Mouse (Mus musculus) liver, embryonic 15.5 days (tissue): ENCODE results near the gene Mansc1. TPM values are rescaled to one million over a fixed set of nuclear protein-coding genes. Genes with fewer than 3 reads are reported as not detected.

ENCODE experiments used
- ATAC-seq: fragments of 200-750 bp; cut with Nextera tagmentation; 2 replicates; pipeline ENCODE4 v1.8.0; 2017; ENCODE audit warnings: moderate number of reproducible peaks, mild to moderate bottlenecking, moderate library complexity; ENCODE audit not compliant: insufficient read depth
- H3K27ac ChIP-seq: fragments of 300-500 bp; sonication (generic); replicated peaks from 2 replicates; pipeline ENCODE4 v1.5.1; 2015; ENCODE audit warnings: mild to moderate bottlenecking, inconsistent platforms
- H3K27me3 ChIP-seq: fragments of 300-500 bp; sonication (generic); 2 replicates; pipeline ENCODE4 v1.6.1; 2015; ENCODE audit warnings: mild to moderate bottlenecking, inconsistent platforms
- H3K36me3 ChIP-seq: fragments of 300-500 bp; sonication (generic); replicated peaks from 2 replicates; pipeline ENCODE4 v1.6.1; 2015; ENCODE audit warnings: moderate library complexity, mild to moderate bottlenecking, inconsistent platforms
- H3K4me1 ChIP-seq: fragments of 300-500 bp; sonication (generic); replicated peaks from 2 replicates; pipeline ENCODE4 v1.6.1; 2015; ENCODE audit warnings: inconsistent platforms
- H3K4me2 ChIP-seq: fragments of 300-500 bp; sonication (generic); 2 replicates; pipeline ENCODE4 v1.6.1; 2015; ENCODE audit warnings: moderate library complexity, mild to moderate bottlenecking, inconsistent platforms
- H3K4me3 ChIP-seq: fragments of 300-500 bp; sonication (generic); replicated peaks from 2 replicates; pipeline ENCODE4 v1.5.1; 2015; ENCODE audit warnings: mild to moderate bottlenecking, inconsistent platforms
- H3K9ac ChIP-seq: fragments of 300-500 bp; sonication (generic); 2 replicates; pipeline ENCODE4 v1.6.1; 2015; ENCODE audit warnings: moderate library complexity, mild to moderate bottlenecking, inconsistent platforms
- H3K9me3 ChIP-seq: fragments of 300-500 bp; sonication (generic); replicated peaks from 2 replicates; pipeline ENCODE4 v1.6.1; 2016; ENCODE audit warnings: inconsistent platforms
- WGBS: fragments of 180-500 bp; shearing (Covaris S2); methylation state at CpG from one replicate; pipeline ENCODE4 v1.1.7; 2015; ENCODE audit warnings: mixed read lengths; ENCODE audit not compliant: insufficient replicate concordance; 5-methylcytosine and 5-hydroxymethylcytosine counted together
- polyA plus RNA-seq: library from polyadenylated mRNA; unstranded; fragments of >200 nt; fragmentation: Nextera tagmentation; extraction: Ambion mirVana; gene quantifications from 2 replicates; pipeline ENCODE4 v1.2.1, GENCODE M21; 2015

Gene Mansc1
- polyA plus RNA-seq, 1 experiment from 2014 or later, result 0.90 TPM

- no peak for ATAC-seq
- Histone ChIP-seq H3K9ac (no peak overlapping the region), H3K27me3 (peaks cover 25% of the 10 kb centered on the region), H3K4me3 (no peak overlapping the region), H3K4me1 (peaks cover 16% of the 10 kb centered on the region), H3K27ac (no peak overlapping the region), H3K9me3 (no peaks in the 10 kb centered on the region), H3K36me3 (no peaks in the 10 kb centered on the region), H3K4me2 (no peak overlapping the region)
- WGBS, result 59% methylated on average over 4 of the region's 4 CpGs
These were observed 4.2 kb upstream of the Mansc1 start for GRCm38 (mm10) chr6:134636476-134636875.

GRCm38 (mm10) chr6:134633553-134633952, 1.3 kb upstream of the Mansc1 start:
- Histone ChIP-seq H3K27me3 (peaks cover 36% of the 10 kb centered on the region), H3K4me1 (peaks cover 8% of the 10 kb centered on the region; the same call in 1 of the 2 replicates), H3K9ac (no peak overlapping the region), H3K4me3 (no peak overlapping the region), H3K27ac (no peak overlapping the region), H3K36me3 (no peaks in the 10 kb centered on the region), H3K9me3 (no peaks in the 10 kb centered on the region), H3K4me2 (no peak overlapping the region)
- ATAC-seq, result no peak
- 64% methylated on average over 8 of the region's 8 CpGs for WGBS

GRCm38 (mm10) chr6:134632756-134633155, 468 bp upstream of the Mansc1 start:
- 57% methylated on average over 5 of the region's 5 CpGs for WGBS
- no peak overlapping the region for H3K27ac ChIP-seq
- peak overlapping the region; percentile 52 for H3K4me3 ChIP-seq
- ATAC-seq, result no peak
- no peaks in the 10 kb centered on the region for H3K9me3 ChIP-seq
- H3K4me1 ChIP-seq, result peaks cover 8% of the 10 kb centered on the region; the same call in 1 of the 2 replicates
- H3K9ac ChIP-seq, result no peak overlapping the region
- H3K27me3 ChIP-seq, result peaks cover 36% of the 10 kb centered on the region
- H3K4me2 ChIP-seq, result peak overlapping the region; percentile 73
- no peaks in the 10 kb centered on the region for H3K36me3 ChIP-seq

- H3K27ac ChIP-seq, result no peak overlapping the region
- H3K4me3 ChIP-seq, result no peak overlapping the region
- H3K4me1 ChIP-seq, result peaks cover 8% of the 10 kb centered on the region; the same call in 1 of the 2 replicates
- H3K9me3 ChIP-seq, result no peaks in the 10 kb centered on the region
- H3K27me3 ChIP-seq, result peaks cover 36% of the 10 kb centered on the region
- no peaks in the 10 kb centered on the region for H3K36me3 ChIP-seq
- 49% methylated on average over 9 of the region's 9 CpGs for WGBS
- no peak overlapping the region for H3K9ac ChIP-seq
- ATAC-seq, result no peak
- H3K4me2 ChIP-seq, result no peak overlapping the region
These were observed 1.8 kb downstream of the Mansc1 start for GRCm38 (mm10) chr6:134630447-134630846.

GRCm38 (mm10) chr6:134626564-134626963, 5.7 kb downstream of the Mansc1 start:
- 76% methylated on average over 1 of the region's 1 CpGs for WGBS
- Histone ChIP-seq H3K4me3 (no peak overlapping the region), H3K4me2 (no peak overlapping the region), H3K9me3 (no peaks in the 10 kb centered on the region), H3K27me3 (peaks cover 12% of the 10 kb centered on the region), H3K9ac (no peak overlapping the region), H3K27ac (no peak overlapping the region), H3K4me1 (no peaks in the 10 kb centered on the region), H3K36me3 (no peaks in the 10 kb centered on the region)
- ATAC-seq, result no peak

GRCm38 (mm10) chr6:134625431-134625830, 6.9 kb downstream of the Mansc1 start:
- Histone ChIP-seq H3K27me3 (peaks cover 2% of the 10 kb centered on the region; the same call in 1 of the 2 replicates), H3K9ac (no peak overlapping the region), H3K4me1 (no peaks in the 10 kb centered on the region), H3K4me3 (no peak overlapping the region), H3K4me2 (no peak overlapping the region), H3K27ac (no peak overlapping the region), H3K9me3 (no peaks in the 10 kb centered on the region), H3K36me3 (no peaks in the 10 kb centered on the region)
- 74% methylated on average over 12 of the region's 12 CpGs for WGBS
- no peak for ATAC-seq

- no peaks in the 10 kb centered on the region for H3K4me1 ChIP-seq
- no peak for ATAC-seq
- H3K27me3 ChIP-seq, result no peaks in the 10 kb centered on the region
- 55% methylated on average over 14 of the region's 14 CpGs for WGBS
- no peak overlapping the region for H3K27ac ChIP-seq
- H3K9me3 ChIP-seq, result no peaks in the 10 kb centered on the region
- no peak overlapping the region for H3K4me3 ChIP-seq
- no peak overlapping the region for H3K4me2 ChIP-seq
- no peaks in the 10 kb centered on the region for H3K36me3 ChIP-seq
- H3K9ac ChIP-seq, result no peak overlapping the region
These were observed 10.7 kb downstream of the Mansc1 start for GRCm38 (mm10) chr6:134621552-134621949.

GRCm38 (mm10) chr6:134620846-134621551, 11.3 kb downstream of the Mansc1 start:
- 61% methylated on average over 6 of the region's 6 CpGs for WGBS
- no peak overlapping the region for H3K27ac ChIP-seq

GRCm38 (mm10) chr6:134620129-134620528, 12.2 kb downstream of the Mansc1 start:
- no peak for ATAC-seq
- WGBS, result 46% methylated on average over 3 of the region's 3 CpGs

More at GRCm38 (mm10) chr6:134620846-134621551, 11.3 kb downstream of the Mansc1 start:
- Histone ChIP-seq H3K4me1 (no peaks in the 10 kb centered on the region), H3K4me3 (no peak overlapping the region), H3K9ac (no peak overlapping the region), H3K9me3 (no peaks in the 10 kb centered on the region), H3K27me3 (no peaks in the 10 kb centered on the region), H3K4me2 (no peak overlapping the region), H3K36me3 (no peaks in the 10 kb centered on the region)
- no peak for ATAC-seq

GRCm38 (mm10) chr6:134617589-134617988, 14.7 kb downstream of the Mansc1 start:
- H3K9ac ChIP-seq, result no peak overlapping the region
- no peaks in the 10 kb centered on the region for H3K36me3 ChIP-seq
- no peaks in the 10 kb centered on the region for H3K27me3 ChIP-seq
- H3K4me3 ChIP-seq, result no peak overlapping the region
- ATAC-seq, result no peak
- peaks cover 11% of the 10 kb centered on the region for H3K4me1 ChIP-seq
- H3K4me2 ChIP-seq, result no peak overlapping the region
- WGBS, result 40% methylated on average over 3 of the region's 3 CpGs
- no peak overlapping the region for H3K27ac ChIP-seq
- no peaks in the 10 kb centered on the region for H3K9me3 ChIP-seq

More at GRCm38 (mm10) chr6:134620129-134620528, 12.2 kb downstream of the Mansc1 start:
- Histone ChIP-seq H3K27ac (no peak overlapping the region), H3K4me3 (no peak overlapping the region), H3K4me2 (no peak overlapping the region), H3K9me3 (no peaks in the 10 kb centered on the region), H3K9ac (no peak overlapping the region), H3K4me1 (peaks cover 1% of the 10 kb centered on the region), H3K27me3 (no peaks in the 10 kb centered on the region), H3K36me3 (no peaks in the 10 kb centered on the region)

GRCm38 (mm10) chr6:134614723-134615648, 17.3 kb downstream of the Mansc1 start:
- Histone ChIP-seq H3K9ac (no peak overlapping the region), H3K4me1 (peaks cover 11% of the 10 kb centered on the region), H3K9me3 (no peaks in the 10 kb centered on the region), H3K27ac (0 out of 2 replicates have a peak overlapping the region, but pooled peaks have one; percentile 41), H3K36me3 (no peaks in the 10 kb centered on the region), H3K4me3 (peak overlapping the region; percentile 39), H3K27me3 (no peaks in the 10 kb centered on the region), H3K4me2 (peak overlapping the region; percentile 68)
- 7% methylated on average over 16 of the region's 16 CpGs for WGBS
- peak; percentile 85 for ATAC-seq
